Mouse (Mus musculus) MEL (cell line): ENCODE data around the gene Thap8. TPM values are rescaled to one million over a fixed set of nuclear protein-coding genes. Genes with fewer than 3 reads are reported as not detected.
A peak's percentile ranks its signal among the peaks of the same experiment; 100 is the strongest.

Experiments used
- DNase-seq: peaks from one replicate; pipeline ENCODE4 v3.0.0; 2011; ENCODE audit warnings: low read depth, low spot score
- H3K27ac ChIP-seq: 2 replicates; pipeline ENCODE4 v1.5.1; 2012; ENCODE audit warnings: low read depth, mild to moderate bottlenecking, control low read depth, low read length, moderate library complexity; ENCODE audit not compliant: control insufficient read depth
- H3K27me3 ChIP-seq, 2 experiments: fragments of 150-350 bp in 1 of 2; sonication (generic) in 1 of 2; 2 replicates each; pipeline ENCODE4 v1.6.1; 2012; ENCODE audit warnings: low read length in 2 of 2, mild to moderate bottlenecking in 2 of 2, improper control_type of control experiment in 1 of 2, moderate library complexity in 1 of 2; ENCODE audit not compliant: insufficient read depth in 2 of 2, control insufficient read depth in 1 of 2
- H3K36me3 ChIP-seq, 2 experiments: 2 replicates each; pipeline ENCODE4 v1.6.1; 2012 to 2014; ENCODE audit warnings: low read length in 2 of 2, improper control_type of control experiment in 1 of 2, inconsistent platforms in 1 of 2, mild to moderate bottlenecking in 1 of 2; ENCODE audit not compliant: insufficient read depth in 2 of 2, control insufficient read depth in 1 of 2
- H3K4me1 ChIP-seq, 2 experiments: fragments of 150-350 bp in 1 of 2; sonication (generic) in 1 of 2; 2 replicates each; pipeline ENCODE4 v1.6.1; 2012; ENCODE audit warnings: low read length in 2 of 2, improper control_type of control experiment in 1 of 2, mild to moderate bottlenecking in 1 of 2; ENCODE audit not compliant: insufficient read depth in 2 of 2, control insufficient read depth in 1 of 2
- H3K4me3 ChIP-seq, 2 experiments: fragments of 150-350 bp in 1 of 2; sonication (generic) in 1 of 2; 2 replicates each; pipeline ENCODE4 v1.5.1; 2012; ENCODE audit warnings: low read depth in 2 of 2, low read length in 2 of 2, mild to moderate bottlenecking in 2 of 2, moderate library complexity in 2 of 2, control low read depth in 1 of 2, improper control_type of control experiment in 1 of 2; ENCODE audit not compliant: control insufficient read depth in 1 of 2, insufficient read depth in 1 of 2
- H3K79me2 ChIP-seq: 2 replicates; pipeline ENCODE4 v1.6.1; 2012; ENCODE audit warnings: mild to moderate bottlenecking, low read length, moderate library complexity; ENCODE audit not compliant: control insufficient read depth, poor library complexity, insufficient read depth
- H3K9ac ChIP-seq: 2 replicates; pipeline ENCODE4 v1.6.1; 2012; ENCODE audit warnings: low read depth, mild to moderate bottlenecking, control low read depth, low read length, moderate library complexity; ENCODE audit not compliant: control insufficient read depth, poor library complexity, severe bottlenecking
- H3K9me3 ChIP-seq: fragments of 150-350 bp; sonication (generic); replicated peaks from 2 replicates; pipeline ENCODE4 v1.6.1; 2012; ENCODE audit warnings: mild to moderate bottlenecking, low read length, improper control_type of control experiment, moderate library complexity; ENCODE audit not compliant: insufficient read depth
- BHLHE40 ChIP-seq: IDR thresholded peaks from 2 replicates; pipeline ENCODE4 v1.6.1; 2012; ENCODE audit warnings: low read depth, mild to moderate bottlenecking, inconsistent platforms, low read length, improper control_type of control experiment, borderline replicate concordance
- CTCF ChIP-seq, 3 experiments: IDR thresholded peaks in 2 of 3; conservative IDR thresholded peaks in 1 of 3; 2 replicates each; pipeline ENCODE4 v1.5.1; 2011 to 2012; ENCODE audit warnings: low read length in 3 of 3, low read depth in 2 of 3, mild to moderate bottlenecking in 2 of 3, improper control_type of control experiment in 1 of 3, inconsistent platforms in 1 of 3, mixed read lengths in 1 of 3, moderate library complexity in 1 of 3; ENCODE audit not compliant: control insufficient read depth in 1 of 3, insufficient read depth in 1 of 3, poor library complexity in 1 of 3, severe bottlenecking in 1 of 3
- EP300 ChIP-seq, 2 experiments: IDR thresholded peaks; 2 replicates each; pipeline ENCODE4 v1.6.1; 2011; ENCODE audit warnings: improper control_type of control experiment in 2 of 2, low read length in 2 of 2, low read depth in 1 of 2, mild to moderate bottlenecking in 1 of 2
- ETS1 ChIP-seq: IDR thresholded peaks from 2 replicates; pipeline ENCODE4 v1.6.1; 2012; ENCODE audit warnings: low read depth, mild to moderate bottlenecking, inconsistent platforms, low read length, improper control_type of control experiment, moderate library complexity
- GATA1 ChIP-seq: IDR thresholded peaks from 2 replicates; pipeline ENCODE4 v1.6.1; 2011; ENCODE audit warnings: low read depth, low read length, improper control_type of control experiment
- HCFC1 ChIP-seq: IDR thresholded peaks from 2 replicates; pipeline ENCODE4 v1.6.1; 2012; ENCODE audit warnings: low read depth, mild to moderate bottlenecking, inconsistent platforms, low read length, improper control_type of control experiment, moderate library complexity
- JUND ChIP-seq: IDR thresholded peaks from 2 replicates; pipeline ENCODE4 v1.6.1; 2011; ENCODE audit warnings: low read depth, mild to moderate bottlenecking, improper control_type of control experiment, low read length
- KAT2A ChIP-seq: conservative IDR thresholded peaks from 2 replicates; pipeline ENCODE4 v1.6.1; 2012; ENCODE audit warnings: low read depth, low read length, improper control_type of control experiment, inconsistent platforms
- MAFK ChIP-seq: IDR thresholded peaks from 2 replicates; pipeline ENCODE4 v1.6.1; 2011; ENCODE audit warnings: low read depth, mild to moderate bottlenecking, low read length, improper control_type of control experiment, borderline replicate concordance
- MAX ChIP-seq: IDR thresholded peaks from 2 replicates; pipeline ENCODE4 v1.6.1; 2011; ENCODE audit warnings: low read length, improper control_type of control experiment
- MAZ ChIP-seq: IDR thresholded peaks from 2 replicates; pipeline ENCODE4 v1.6.1; 2012; ENCODE audit warnings: low read depth, mild to moderate bottlenecking, inconsistent platforms, low read length, improper control_type of control experiment
- MEF2A ChIP-seq: IDR thresholded peaks from 2 replicates; pipeline ENCODE4 v1.6.1; 2014; ENCODE audit warnings: low read depth, mild to moderate bottlenecking, inconsistent platforms, low read length, improper control_type of control experiment; ENCODE audit not compliant: poor library complexity, insufficient replicate concordance, severe bottlenecking; ENCODE audit errors: extremely low read depth
- MYB ChIP-seq: IDR thresholded peaks from 2 replicates; pipeline ENCODE4 v1.6.1; 2011; ENCODE audit warnings: mild to moderate bottlenecking, low read depth, low read length, improper control_type of control experiment
- NRF1 ChIP-seq: IDR thresholded peaks from 2 replicates; pipeline ENCODE4 v1.6.1; 2014; ENCODE audit warnings: low read depth, mild to moderate bottlenecking, inconsistent platforms, low read length, improper control_type of control experiment, moderate library complexity; ENCODE audit not compliant: poor library complexity, insufficient read depth, severe bottlenecking
- POLR2A ChIP-seq, 2 experiments: IDR thresholded peaks; 2 replicates each; pipeline ENCODE4 v1.6.1; 2011 to 2012; ENCODE audit warnings: low read length in 2 of 2, mild to moderate bottlenecking in 2 of 2, control low read depth in 1 of 2, improper control_type of control experiment in 1 of 2, low read depth in 1 of 2, moderate library complexity in 1 of 2; ENCODE audit not compliant: control insufficient read depth in 1 of 2, insufficient read depth in 1 of 2, poor library complexity in 1 of 2
- POLR2AphosphoS2 ChIP-seq: IDR thresholded peaks from 2 replicates; pipeline ENCODE4 v1.6.1; 2011; ENCODE audit warnings: low read length, improper control_type of control experiment
- RAD21 ChIP-seq: IDR thresholded peaks from 2 replicates; pipeline ENCODE4 v1.6.1; 2011; ENCODE audit warnings: mild to moderate bottlenecking, low read depth, low read length, improper control_type of control experiment
- RCOR1 ChIP-seq: IDR thresholded peaks from 2 replicates; pipeline ENCODE4 v1.6.1; 2012; ENCODE audit warnings: low read depth, mild to moderate bottlenecking, inconsistent platforms, low read length, improper control_type of control experiment
- SMC3 ChIP-seq: IDR thresholded peaks from 2 replicates; pipeline ENCODE4 v1.6.1; 2011; ENCODE audit warnings: low read depth, low read length, improper control_type of control experiment
- TBP ChIP-seq: IDR thresholded peaks from 2 replicates; pipeline ENCODE4 v1.8.0; 2011; ENCODE audit warnings: low read depth, low read length, improper control_type of control experiment
- TCF12 ChIP-seq: IDR thresholded peaks from 2 replicates; pipeline ENCODE4 v1.6.1; 2014; ENCODE audit warnings: low read depth, mild to moderate bottlenecking, inconsistent platforms, low read length, improper control_type of control experiment, moderate library complexity
- UBTF ChIP-seq: IDR thresholded peaks from 2 replicates; pipeline ENCODE4 v1.6.1; 2012; ENCODE audit warnings: low read depth, mild to moderate bottlenecking, inconsistent platforms, low read length, improper control_type of control experiment, moderate library complexity, borderline replicate concordance; ENCODE audit not compliant: insufficient read depth
- USF2 ChIP-seq, 2 experiments: IDR thresholded peaks; 2 replicates each; pipeline ENCODE4 v1.6.1; 2011 to 2012; ENCODE audit warnings: improper control_type of control experiment in 2 of 2, low read length in 2 of 2, borderline replicate concordance in 1 of 2, inconsistent platforms in 1 of 2, low read depth in 1 of 2, mild to moderate bottlenecking in 1 of 2; ENCODE audit not compliant: insufficient read depth in 1 of 2
- ZKSCAN1 ChIP-seq: IDR thresholded peaks from 2 replicates; pipeline ENCODE4 v1.6.1; 2012; ENCODE audit warnings: low read depth, mild to moderate bottlenecking, inconsistent platforms, low read length, improper control_type of control experiment, moderate library complexity
- ZMIZ1 ChIP-seq: IDR thresholded peaks from 2 replicates; pipeline ENCODE4 v1.6.1; 2012; ENCODE audit warnings: low read depth, mild to moderate bottlenecking, inconsistent platforms, low read length, improper control_type of control experiment, moderate library complexity
- ZNF384 ChIP-seq: IDR thresholded peaks from 2 replicates; pipeline ENCODE4 v1.6.1; 2012; ENCODE audit warnings: low read depth, mild to moderate bottlenecking, inconsistent platforms, low read length, improper control_type of control experiment
- polyA plus RNA-seq, 2 experiments: library from polyadenylated mRNA; stranded (reverse) in 1 of 2; unstranded in 1 of 2; fragments of >175 nt in 1 of 2; fragments of >200 nt in 1 of 2; gene quantifications; 2 replicates each; pipeline versions ENCODE4 v1.2.1 to v1.2.4; 2012; ENCODE audit warnings: low replicate concordance in 2 of 2, low read depth in 1 of 2; ENCODE audit not compliant: insufficient read length in 2 of 2, insufficient read depth in 1 of 2, missing spikeins in 1 of 2
- total RNA-seq: library from RNA; depleted of rRNA; stranded (reverse); fragments of 300-350 nt; gene quantifications from 2 replicates; pipeline ENCODE4 v1.2.3, GENCODE M21; 2012

The Thap8 gene
- total and polyA plus RNA-seq, 3 experiments: 0.46 to 0.73 TPM; not detected in 1

DNA sequence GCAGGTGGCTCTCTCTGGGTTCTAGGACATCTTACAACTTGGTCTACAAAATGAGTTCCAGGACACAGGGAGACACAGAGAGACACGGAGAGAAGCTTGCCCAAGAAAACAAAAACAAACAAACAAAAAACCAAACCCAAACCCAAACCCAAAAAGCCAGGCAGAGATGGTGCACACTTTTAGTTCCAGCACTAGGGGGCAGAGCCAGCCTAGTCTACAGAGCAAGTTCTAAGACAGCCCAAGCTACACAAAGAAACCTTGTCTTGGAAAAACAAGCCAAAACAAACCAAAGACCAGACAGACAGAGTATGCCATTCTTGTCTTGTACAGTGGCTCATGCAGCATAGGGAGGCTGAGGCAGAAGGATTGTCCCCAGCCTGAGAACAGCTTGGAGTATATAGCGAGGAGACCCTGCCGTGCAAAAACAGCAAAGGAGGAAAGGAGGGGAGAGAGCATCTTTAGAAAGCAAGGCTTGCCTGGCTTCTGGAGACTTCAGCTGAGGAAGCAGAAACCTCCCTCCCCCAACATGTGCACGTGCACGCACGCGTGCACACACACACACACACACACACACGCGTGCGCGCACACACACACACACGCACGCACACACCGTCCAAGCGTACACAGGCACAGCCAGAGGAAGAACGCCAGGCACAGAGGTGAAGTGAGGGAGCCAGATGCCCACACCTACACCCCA is 26.3 kb downstream of the Thap8 start:
- Histone ChIP-seq H3K27ac (no peak overlapping the region), H3K36me3 (no peaks in the 10 kb centered on the region), H3K9ac (no peak overlapping the region), H3K79me2 (no peaks in the 10 kb centered on the region; the same call in 1 of the 2 replicates), H3K27me3 (no peaks in the 10 kb centered on the region), H3K4me3 (no peak overlapping the region), H3K9me3 (no peaks in the 10 kb centered on the region), H3K4me1 (peaks cover 0 to 13% of the 10 kb centered on the region in 2 experiments; a peak in 3 of 4 replicates)
- peak; percentile 41; the same call in 1 of the 2 replicates for TF ChIP-seq SMC3
- no peak for TF ChIP-seq TCF12
- TF ChIP-seq EP300 (IDR thresholded peaks at IDR 0.05; ENCODE audit: low read depth in 1 of 2, low read length in 2 of 2): no peak
- peak; percentile 34 to 61 (median 50) for TF ChIP-seq CTCF (IDR thresholded peaks at IDR 0.05 in 2 of 3, conservative IDR thresholded peaks at IDR 0.05 in 1 of 3; ENCODE audit: control insufficient read depth in 1 of 3, insufficient read depth in 1 of 3, low read depth in 2 of 3, low read length in 3 of 3, poor library complexity in 1 of 3, severe bottlenecking in 1 of 3)
- TF ChIP-seq POLR2A (IDR thresholded peaks at IDR 0.05; ENCODE audit: control insufficient read depth in 1 of 2, insufficient read depth in 1 of 2, low read depth in 1 of 2, low read length in 2 of 2, poor library complexity in 1 of 2): no peak
- TF ChIP-seq RAD21: peak; percentile 43
- peak; percentile 46 for DNase-seq

DNA sequence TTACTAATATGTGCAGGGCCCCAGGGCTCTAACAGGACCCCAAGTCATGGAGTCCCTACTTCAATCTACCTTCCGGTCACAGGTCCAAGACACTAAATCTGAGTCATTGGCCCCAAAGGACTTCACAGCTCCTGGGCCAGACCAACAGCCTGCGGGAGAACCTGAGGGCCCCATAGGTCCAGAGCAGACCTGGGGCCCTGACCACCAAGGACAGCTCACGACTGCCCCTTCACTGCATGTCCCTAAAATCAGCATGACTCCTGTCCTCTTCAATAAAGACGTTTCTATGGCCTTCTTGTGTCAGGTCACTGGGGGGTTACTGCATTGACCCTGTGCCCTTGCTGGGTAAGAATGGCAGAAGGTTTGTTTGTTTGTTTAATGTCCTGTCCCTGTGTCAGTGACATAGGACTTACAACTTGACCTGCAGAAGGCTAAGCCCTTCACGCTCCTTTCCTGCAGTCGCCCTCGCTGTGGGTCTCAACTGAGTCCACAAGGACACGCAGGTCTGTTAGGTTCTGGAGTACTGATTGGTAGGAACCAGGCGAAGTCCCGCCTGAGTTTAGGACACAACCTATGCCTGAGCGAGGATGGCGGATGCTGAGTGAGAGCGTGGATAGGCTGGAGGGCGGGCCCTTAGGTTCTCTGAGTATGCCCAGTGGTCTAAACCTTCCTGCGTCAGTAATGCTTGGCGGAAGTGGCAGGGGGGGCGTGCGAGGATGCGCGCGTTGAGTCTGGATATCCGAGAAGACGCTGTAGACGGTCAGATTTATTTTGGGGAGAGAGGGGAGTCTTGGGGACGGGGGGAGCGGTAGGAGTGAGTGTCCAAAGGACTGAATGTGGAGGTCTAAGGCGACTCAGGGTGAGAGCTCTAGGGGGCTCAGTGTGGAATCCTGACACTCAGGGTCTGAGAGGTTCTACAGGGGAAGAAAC is 28.4 kb downstream of the Thap8 start, which contains the start of gene Alkbh6:
TSS of gene Alkbh6 (plus strand) at position 642 of the 930 bp plus-strand sequence.
- no peaks in the 10 kb centered on the region; the same call in 1 of the 2 replicates for H3K79me2 ChIP-seq
- H3K9ac ChIP-seq: peak within 1 kb of the TSS; percentile 72
- H3K36me3 ChIP-seq: no peaks in the 10 kb centered on the region
- no peaks in the 10 kb centered on the region for H3K9me3 ChIP-seq
- peak within 1 kb of the TSS; percentile 35; the same call in 1 of the 2 replicates for H3K27ac ChIP-seq
- peak within 1 kb of the TSS; percentile 59 to 92 for H3K4me3 ChIP-seq
- no peaks in the 10 kb centered on the region for H3K27me3 ChIP-seq
- DNase-seq: peak; percentile 98
- peaks cover 0 to 13% of the 10 kb centered on the region in 2 experiments; a peak in 3 of 4 replicates for H3K4me1 ChIP-seq
- TF ChIP-seq TBP: peak; percentile 79; the same call in 1 of the 2 replicates
- no peak for TF ChIP-seq RAD21
- TF ChIP-seq POLR2A (IDR thresholded peaks at IDR 0.05; ENCODE audit: control insufficient read depth in 1 of 2, insufficient read depth in 1 of 2, low read depth in 1 of 2, low read length in 2 of 2, poor library complexity in 1 of 2): peak; percentile 78 to 98
- no peak for TF ChIP-seq BHLHE40
- no peak for TF ChIP-seq MYB
- no peak for TF ChIP-seq SMC3
- peak; percentile 69; the same call in 1 of the 2 replicates for TF ChIP-seq MAZ
- peak; percentile 27 for TF ChIP-seq RCOR1
- no peak for TF ChIP-seq MEF2A
- 0 out of 2 replicates have a peak, but pooled peaks have one; percentile 55 for TF ChIP-seq ZMIZ1
- TF ChIP-seq USF2 (IDR thresholded peaks at IDR 0.05; ENCODE audit: borderline replicate concordance in 1 of 2, insufficient read depth in 1 of 2, low read depth in 1 of 2, low read length in 2 of 2): no peak
- TF ChIP-seq ZNF384: no peak
- TF ChIP-seq EP300 (IDR thresholded peaks at IDR 0.05; ENCODE audit: low read depth in 1 of 2, low read length in 2 of 2): no peak
- TF ChIP-seq NRF1: peak; percentile 69
- TF ChIP-seq UBTF: no peak
- TF ChIP-seq POLR2AphosphoS2: peak; percentile 96
- no peak for TF ChIP-seq MAFK
- TF ChIP-seq KAT2A: no peak; the same call in 1 of the 2 replicates
- TF ChIP-seq ZKSCAN1: no peak
- no peak for TF ChIP-seq ETS1
- TF ChIP-seq GATA1: no peak
- peak; percentile 85 for TF ChIP-seq HCFC1
- no peak for TF ChIP-seq JUND
- peak; percentile 54 for TF ChIP-seq MAX
